Comparison of ENCODE assay signal across 21 mouse cellular contexts in the genomic region with DNA sequence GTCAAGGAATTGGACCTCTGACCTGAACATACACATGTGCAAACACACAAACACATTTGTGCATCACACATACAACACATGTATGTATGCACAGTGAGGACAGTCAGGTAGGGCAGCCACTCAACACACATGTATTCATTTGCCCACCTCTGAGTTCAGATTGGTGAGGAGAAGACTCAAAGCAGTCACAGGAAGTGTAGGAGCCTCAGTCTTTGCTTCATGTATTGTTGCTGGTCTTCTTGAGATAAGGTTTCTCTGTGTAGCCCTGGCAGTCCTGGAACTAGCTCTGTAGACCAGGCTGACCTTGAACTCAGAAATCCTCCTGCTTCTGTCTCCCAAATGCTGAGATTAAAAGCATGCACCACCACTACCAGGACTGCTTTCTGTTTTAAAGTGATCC. TPM values are rescaled to one million over a fixed set of nuclear protein-coding genes. Genes with fewer than 3 reads are reported as not detected.
DNase-seq lines count a peak whose midpoint lies in the region; ATAC-seq lines count a peak whose summit lies in the region.
"Had no signal": no experiment of that assay in that cellular context is flagged by ENCODE, and none has a peak within 500 bp of the region (broad histone marks: within the 10 kb centered on the region; RNA-seq: fewer than 3 reads in every experiment).

No protein-coding gene starts in this region.

- H3K27me3 ChIP-seq in erythroblast, embryonic 14.5 days (ENCODE audit: control insufficient read depth), result no peaks in the 10 kb centered on the region
- H3K27me3 ChIP-seq in megakaryocyte, embryonic 14.5 days (replicated peaks), result no peaks in the 10 kb centered on the region
- no peaks in the 10 kb centered on the region for H3K27me3 ChIP-seq in liver, embryonic 16.5 days (ENCODE audit: control insufficient read depth, insufficient read depth, low read depth, low read length)
- H3K27me3 ChIP-seq: embryonic facial prominence, embryonic 13.5 days; hindbrain, embryonic 13.5 days had no signal

- peak overlapping the region; percentile 72 for H3K4me2 ChIP-seq in liver, embryonic 16.5 days (ENCODE audit: low read depth, low read length)
- H3K4me2 ChIP-seq: embryonic facial prominence, embryonic 13.5 days; hindbrain, embryonic 13.5 days had no signal

- H3K4me1 ChIP-seq in erythroblast, embryonic 14.5 days (ENCODE audit: control insufficient read depth), result peaks cover 98% of the 10 kb centered on the region
- peaks cover 98% of the 10 kb centered on the region for H3K4me1 ChIP-seq in megakaryocyte, embryonic 14.5 days
- peaks cover 90% of the 10 kb centered on the region for H3K4me1 ChIP-seq in liver, embryonic 16.5 days (ENCODE audit: control insufficient read depth, low read depth, low read length)
- H3K4me1 ChIP-seq: embryonic facial prominence, embryonic 13.5 days had no signal

- no peak for DNase-seq in layer of hippocampus, adult 18-20 months (ENCODE audit: low spot score in 2 of 2)
- DNase-seq: adrenal gland, postnatal 10 days; B cell, adult 2 months; cerebellum, adult 18-20 months; cerebellum, adult 9-11 months; cerebellum, postnatal 36 days; gastrocnemius, postnatal 10 days; heart, postnatal 10 days had no signal

- peak overlapping the region; percentile 98 for H3K27ac ChIP-seq in liver, embryonic 16.5 days (ENCODE audit: low read length)
- H3K27ac ChIP-seq: embryonic facial prominence, embryonic 13.5 days; forebrain, embryonic 10.5 days; hindbrain, embryonic 13.5 days; hindbrain, postnatal 0 days had no signal

- H3K4me3 ChIP-seq in erythroblast, embryonic 14.5 days (replicated peaks), result peak overlapping the region; percentile 21
- H3K4me3 ChIP-seq in megakaryocyte, embryonic 14.5 days (replicated peaks), result peak overlapping the region; percentile 79
- H3K4me3 ChIP-seq in liver, embryonic 16.5 days (ENCODE audit: low read depth, low read length), result no peak overlapping the region
- H3K4me3 ChIP-seq: embryonic facial prominence, embryonic 13.5 days; forebrain, embryonic 10.5 days; hindbrain, embryonic 13.5 days had no signal

- no peaks in the 10 kb centered on the region for H3K9me3 ChIP-seq in erythroblast, embryonic 14.5 days (ENCODE audit: control insufficient read depth, low read length)
- no peaks in the 10 kb centered on the region for H3K9me3 ChIP-seq in megakaryocyte, embryonic 14.5 days
- no peaks in the 10 kb centered on the region for H3K9me3 ChIP-seq in liver, embryonic 16.5 days (replicated peaks; ENCODE audit: control insufficient read depth, low read length)
- H3K9me3 ChIP-seq: embryonic facial prominence, embryonic 13.5 days; forebrain, embryonic 10.5 days; G1E; hindbrain, embryonic 13.5 days had no signal

- H3K36me3 ChIP-seq in erythroblast, embryonic 14.5 days (ENCODE audit: control insufficient read depth), result peaks cover 87% of the 10 kb centered on the region
- H3K36me3 ChIP-seq in megakaryocyte, embryonic 14.5 days (replicated peaks; ENCODE audit: low read length), result peaks cover 12% of the 10 kb centered on the region
- H3K36me3 ChIP-seq in liver, embryonic 16.5 days (ENCODE audit: control insufficient read depth, insufficient read depth), result no peaks in the 10 kb centered on the region
- H3K36me3 ChIP-seq: embryonic facial prominence, embryonic 13.5 days; forebrain, embryonic 10.5 days; hindbrain, embryonic 13.5 days had no signal

- ATAC-seq in erythroblast, adult 5-6 weeks (replicated peaks; ENCODE audit: low FRiP score, poor library complexity, severe bottlenecking), result no peak
- no peak for ATAC-seq in megakaryocyte, adult 5-6 weeks (ENCODE audit: poor library complexity, severe bottlenecking)
- ATAC-seq in liver, embryonic 16.5 days (ENCODE audit: low read depth), result no peak
- ATAC-seq in frontal cortex, adult (ENCODE audit: low TSS enrichment), result no peak
- ATAC-seq: CD4-positive, CD25-positive, alpha-beta regulatory T cell, adult 4 months; forebrain, embryonic 14.5 days; hindbrain, postnatal 0 days had no signal

- H3K9ac ChIP-seq in liver, embryonic 16.5 days (ENCODE audit: low read depth, low read length), result peak overlapping the region; percentile 68
- H3K9ac ChIP-seq: embryonic facial prominence, embryonic 13.5 days; hindbrain, embryonic 13.5 days had no signal

RNA-seq across cellular contexts. Expression of a gene that starts 21.2 kb away (rescaled TPM):
- 10.6 and 12.1 TPM in 2 replicates for polyA plus RNA-seq in erythroblast, embryonic 14.5 days (2012)
- 338 and 374 TPM in 2 replicates for total RNA-seq in erythroblast, adult 5-6 weeks (2015; ENCODE audit: low replicate concordance)
- 587 and 871 TPM in 2 replicates for total RNA-seq in erythroblast, adult 5-6 weeks (2017; ENCODE audit: low replicate concordance)
- polyA plus RNA-seq in megakaryocyte, embryonic 14.5 days (2012; ENCODE audit: insufficient read depth, low replicate concordance), result 8.6 and 14.0 TPM in 2 replicates
- total RNA-seq in megakaryocyte, adult 5-6 weeks (2015), result 12.0 and 17.0 TPM in 2 replicates
- 8.6 and 15.2 TPM in 2 replicates for total RNA-seq in megakaryocyte, adult 5-6 weeks (2017)
- polyA plus RNA-seq in liver, embryonic 16.5 days (2015; fragmentation: Nextera tagmentation; extraction: Ambion mirVana), result 8.5 and 8.7 TPM in 2 replicates
- total RNA-seq in layer of hippocampus, adult 18-20 months (2021), result 100 to 1,000 TPM; 156 to 168 TPM

RNA-seq across cellular contexts. Expression of a gene that starts 36.9 kb away (rescaled TPM):
- 24.9 and 56.7 TPM in 2 replicates for polyA plus RNA-seq in erythroblast, embryonic 14.5 days (2012)
- 559 and 902 TPM in 2 replicates for total RNA-seq in erythroblast, adult 5-6 weeks (2015; ENCODE audit: low replicate concordance)
- 408 and 598 TPM in 2 replicates for total RNA-seq in erythroblast, adult 5-6 weeks (2017; ENCODE audit: low replicate concordance)
- 95.5 and 547 TPM in 2 replicates for polyA plus RNA-seq in megakaryocyte, embryonic 14.5 days (2012; ENCODE audit: insufficient read depth, low replicate concordance)
- 1,545 and 1,566 TPM in 2 replicates for total RNA-seq in megakaryocyte, adult 5-6 weeks (2015)
- total RNA-seq in megakaryocyte, adult 5-6 weeks (2017), result 945 and 954 TPM in 2 replicates
- 278 and 327 TPM in 2 replicates for polyA plus RNA-seq in liver, embryonic 16.5 days (2015; fragmentation: Nextera tagmentation; extraction: Ambion mirVana)
- total RNA-seq in layer of hippocampus, adult 18-20 months (2021), result 100 to 1,000 TPM; 493 to 505 TPM

RNA-seq across cellular contexts. Expression of a gene that starts 50.0 kb away (rescaled TPM):
- polyA plus RNA-seq in erythroblast, embryonic 14.5 days (2012), result 1.5 and 2.0 TPM in 2 replicates
- total RNA-seq in erythroblast, adult 5-6 weeks (2015; ENCODE audit: low replicate concordance), result 8.3 and 8.6 TPM in 2 replicates
- total RNA-seq in erythroblast, adult 5-6 weeks (2017; ENCODE audit: low replicate concordance), result 23.6 and 26.5 TPM in 2 replicates
- polyA plus RNA-seq in megakaryocyte, embryonic 14.5 days (2012; ENCODE audit: insufficient read depth, low replicate concordance), result 45.4 and 67.9 TPM in 2 replicates
- total RNA-seq in megakaryocyte, adult 5-6 weeks (2015), result 20.1 and 20.2 TPM in 2 replicates
- total RNA-seq in megakaryocyte, adult 5-6 weeks (2017), result 37.8 and 40.9 TPM in 2 replicates
- 6.6 and 7.0 TPM in 2 replicates for polyA plus RNA-seq in liver, embryonic 16.5 days (2015; fragmentation: Nextera tagmentation; extraction: Ambion mirVana)
- 100 to 1,000 TPM; 104 to 106 TPM for total RNA-seq in layer of hippocampus, adult 18-20 months (2021)

Comparison
In these comparisons a context has a peak if more than half of its experiments do, and no peak if none do; other contexts are left out.
1. RNA of a gene that starts 21.2 kb away (total RNA-seq): 338 to 871 TPM in erythroblast, adult 5-6 weeks and 156 to 168 TPM in layer of hippocampus, adult 18-20 months; 8.6 to 17.0 TPM in megakaryocyte, adult 5-6 weeks; every median in the first group is over 4 times any median in the second.